Mouse (Mus musculus): ENCODE results near the gene Rbm47. TPM values are rescaled to one million over a fixed set of nuclear protein-coding genes. Genes with fewer than 3 reads are reported as not detected.

Gene Rbm47
- total and polyA plus RNA-seq, 2 experiments: 47.4 to 63.5 TPM

GRCm38 (mm10) chr5:66058844-66059243 lies 114.1 kb downstream of the Rbm47 start:
- DNase-seq (ENCODE audit: extremely low read depth, low read depth, low spot score): no peak
- Histone ChIP-seq H3K79me2 (ENCODE audit: control insufficient read depth, insufficient read depth, low read length) (peaks cover 28% of the 10 kb centered on the region), H3K4me3 (ENCODE audit: insufficient read depth, low read depth, low read length) (no peak overlapping the region), H3K27me3 (ENCODE audit: control insufficient read depth, insufficient read depth, low read length) (no peaks in the 10 kb centered on the region), H3K36me3 (ENCODE audit: control insufficient read depth, insufficient read depth, low read length) (0 out of 2 replicates have a peak, but pooled peaks cover 3% of the 10 kb centered on the region), H3K9ac (ENCODE audit: low read depth, low read length) (no peak overlapping the region), H3K4me1 (ENCODE audit: control insufficient read depth, insufficient read depth, low read length) (peaks cover 22% of the 10 kb centered on the region), H3K27ac (replicated peaks; ENCODE audit: insufficient read depth, low read depth, low read length) (no peak overlapping the region)
- no peak for TF ChIP-seq POLR2A (IDR thresholded peaks at IDR 0.05; ENCODE audit: extremely low read depth, insufficient read depth, low read length)
- no peak for TF ChIP-seq CTCF (IDR thresholded peaks at IDR 0.05; ENCODE audit: low read depth, low read length)
- WGBS: 58% methylated on average over 5 of the region's 5 CpGs

GRCm38 (mm10) chr5:66056680-66057079 lies 116.2 kb downstream of the Rbm47 start:
- WGBS: 84% methylated on average over 4 of the region's 4 CpGs
- Histone ChIP-seq H3K4me3 (ENCODE audit: insufficient read depth, low read depth, low read length) (no peak overlapping the region), H3K27ac (replicated peaks; ENCODE audit: insufficient read depth, low read depth, low read length) (0 out of 2 replicates have a peak overlapping the region, but pooled peaks have one; percentile 12), H3K79me2 (ENCODE audit: control insufficient read depth, insufficient read depth, low read length) (peaks cover 26% of the 10 kb centered on the region), H3K4me1 (ENCODE audit: control insufficient read depth, insufficient read depth, low read length) (peaks cover 21% of the 10 kb centered on the region), H3K27me3 (ENCODE audit: control insufficient read depth, insufficient read depth, low read length) (no peaks in the 10 kb centered on the region), H3K36me3 (ENCODE audit: control insufficient read depth, insufficient read depth, low read length) (0 out of 2 replicates have a peak, but pooled peaks cover 3% of the 10 kb centered on the region), H3K9ac (ENCODE audit: low read depth, low read length) (no peak overlapping the region)
- TF ChIP-seq POLR2A (IDR thresholded peaks at IDR 0.05; ENCODE audit: extremely low read depth, insufficient read depth, low read length): no peak
- peak; percentile 63 for TF ChIP-seq CTCF (IDR thresholded peaks at IDR 0.05; ENCODE audit: low read depth, low read length)
- no peak for DNase-seq (ENCODE audit: extremely low read depth, low read depth, low spot score)

GRCm38 (mm10) chr5:66054394-66054793 lies 118.5 kb downstream of the Rbm47 start:
- 24% methylated on average over 9 of the region's 9 CpGs for WGBS
- no peak for TF ChIP-seq CTCF (IDR thresholded peaks at IDR 0.05; ENCODE audit: low read depth, low read length)
- TF ChIP-seq POLR2A (IDR thresholded peaks at IDR 0.05; ENCODE audit: extremely low read depth, insufficient read depth, low read length): peak; percentile 38; the same call in 1 of the 2 replicates
- DNase-seq (ENCODE audit: extremely low read depth, low read depth, low spot score): peak; percentile 96

GRCm38 (mm10) chr5:66052777-66053548 lies 120.0 kb downstream of the Rbm47 start:
- whole genome bisulfite sequencing: 26% methylated on average over 20 of the region's 20 CpGs
- Histone ChIP-seq H3K4me3 (ENCODE audit: insufficient read depth, low read depth, low read length) (peak overlapping the region; percentile 61; the same call in 1 of the 2 replicates), H3K9ac (ENCODE audit: low read depth, low read length) (peak overlapping the region; percentile 79), H3K27ac (replicated peaks; ENCODE audit: insufficient read depth, low read depth, low read length) (peak overlapping the region; percentile 88), H3K4me1 (ENCODE audit: control insufficient read depth, insufficient read depth, low read length) (peaks cover 33% of the 10 kb centered on the region), H3K36me3 (ENCODE audit: control insufficient read depth, insufficient read depth, low read length) (peaks cover 11% of the 10 kb centered on the region), H3K79me2 (ENCODE audit: control insufficient read depth, insufficient read depth, low read length) (peaks cover 29% of the 10 kb centered on the region; the same call in 1 of the 2 replicates), H3K27me3 (ENCODE audit: control insufficient read depth, insufficient read depth, low read length) (no peaks in the 10 kb centered on the region)
- TF ChIP-seq POLR2A (IDR thresholded peaks at IDR 0.05; ENCODE audit: extremely low read depth, insufficient read depth, low read length) (no peak), CTCF (IDR thresholded peaks at IDR 0.05; ENCODE audit: low read depth, low read length) (no peak)
- DNase-seq (ENCODE audit: extremely low read depth, low read depth, low spot score): peak; percentile 100

More at GRCm38 (mm10) chr5:66054394-66054793, 118.5 kb downstream of the Rbm47 start:
- Histone ChIP-seq H3K79me2 (ENCODE audit: control insufficient read depth, insufficient read depth, low read length) (peaks cover 29% of the 10 kb centered on the region), H3K36me3 (ENCODE audit: control insufficient read depth, insufficient read depth, low read length) (peaks cover 6% of the 10 kb centered on the region; the same call in 1 of the 2 replicates), H3K27ac (replicated peaks; ENCODE audit: insufficient read depth, low read depth, low read length) (no peak overlapping the region), H3K4me3 (ENCODE audit: insufficient read depth, low read depth, low read length) (peak overlapping the region; percentile 11; the same call in 1 of the 2 replicates), H3K9ac (ENCODE audit: low read depth, low read length) (no peak overlapping the region), H3K27me3 (ENCODE audit: control insufficient read depth, insufficient read depth, low read length) (no peaks in the 10 kb centered on the region), H3K4me1 (ENCODE audit: control insufficient read depth, insufficient read depth, low read length) (peaks cover 27% of the 10 kb centered on the region)

GRCm38 (mm10) chr5:66050841-66051240 lies 122.1 kb downstream of the Rbm47 start:
- Histone ChIP-seq H3K9ac (ENCODE audit: low read depth, low read length) (peak overlapping the region; percentile 15; the same call in 1 of the 2 replicates), H3K4me3 (ENCODE audit: insufficient read depth, low read depth, low read length) (no peak overlapping the region), H3K4me1 (ENCODE audit: control insufficient read depth, insufficient read depth, low read length) (peaks cover 43% of the 10 kb centered on the region), H3K36me3 (ENCODE audit: control insufficient read depth, insufficient read depth, low read length) (peaks cover 18% of the 10 kb centered on the region), H3K27me3 (ENCODE audit: control insufficient read depth, insufficient read depth, low read length) (no peaks in the 10 kb centered on the region), H3K27ac (replicated peaks; ENCODE audit: insufficient read depth, low read depth, low read length) (peak overlapping the region; percentile 21), H3K79me2 (ENCODE audit: control insufficient read depth, insufficient read depth, low read length) (peaks cover 37% of the 10 kb centered on the region; the same call in 1 of the 2 replicates)
- WGBS: 27% methylated on average over 5 of the region's 5 CpGs
- peak; percentile 59 for DNase-seq (ENCODE audit: extremely low read depth, low read depth, low spot score)
- TF ChIP-seq POLR2A (IDR thresholded peaks at IDR 0.05; ENCODE audit: extremely low read depth, insufficient read depth, low read length): no peak
- TF ChIP-seq CTCF (IDR thresholded peaks at IDR 0.05; ENCODE audit: low read depth, low read length): no peak
